Mouse (Mus musculus) myocyte (in vitro differentiated cells): ENCODE measurements at regions not wholly inside any gene's neighbourhood (a gene's known extent, or its start where the extent isn't known, plus 50 kb on each side); places are given as distances from the start of the nearest gene placed in this dataset.

Experiments used
- E2F4 ChIP-seq: IDR thresholded peaks from one replicate; pipeline ENCODE4 v1.6.1; 2011; ENCODE audit warnings: mild to moderate bottlenecking, control low read depth, moderate library complexity; ENCODE audit not compliant: insufficient read depth
- MAX ChIP-seq: IDR thresholded peaks from one replicate; pipeline ENCODE4 v1.6.1; 2011; ENCODE audit warnings: low read depth, mild to moderate bottlenecking, control low read depth
- MYOD1 ChIP-seq, 3 experiments: IDR thresholded peaks; one replicate each; pipeline ENCODE4 v1.6.1; 2011; ENCODE audit warnings: control low read depth in 2 of 3, low read depth in 2 of 3, mild to moderate bottlenecking in 2 of 3, moderate library complexity in 1 of 3; ENCODE audit not compliant: insufficient read length in 2 of 3, control insufficient read depth in 1 of 3
- MYOG ChIP-seq, 3 experiments: IDR thresholded peaks; one replicate each; pipeline ENCODE4 v1.6.1; 2011; ENCODE audit warnings: control low read depth in 2 of 3, low read depth in 2 of 3, mild to moderate bottlenecking in 2 of 3; ENCODE audit not compliant: insufficient read length in 2 of 3, control insufficient read depth in 1 of 3, insufficient read depth in 1 of 3
- POLR2A ChIP-seq: IDR thresholded peaks from one replicate; pipeline ENCODE4 v1.6.1; 2011; ENCODE audit warnings: low read depth, mild to moderate bottlenecking, control low read depth, moderate library complexity; ENCODE audit not compliant: insufficient read length
- POLR2AphosphoS2 ChIP-seq: IDR thresholded peaks from one replicate; pipeline ENCODE4 v1.6.1; 2011; ENCODE audit warnings: low read depth, control low read depth; ENCODE audit not compliant: insufficient read length
- REST ChIP-seq: IDR thresholded peaks from one replicate; pipeline ENCODE4 v1.6.1; 2011; ENCODE audit warnings: mild to moderate bottlenecking, control low read depth, moderate library complexity; ENCODE audit not compliant: insufficient read depth, insufficient read length
- SRF ChIP-seq: IDR thresholded peaks from one replicate; pipeline ENCODE4 v1.6.1; 2011; ENCODE audit warnings: low read depth; ENCODE audit not compliant: control insufficient read depth, insufficient read length
- TCF12 ChIP-seq: IDR thresholded peaks from one replicate; pipeline ENCODE4 v1.6.1; 2011; ENCODE audit warnings: mild to moderate bottlenecking, control low read depth; ENCODE audit not compliant: poor library complexity, insufficient read depth, severe bottlenecking
- TCF3 ChIP-seq: IDR thresholded peaks from one replicate; pipeline ENCODE4 v1.6.1; 2011; ENCODE audit warnings: low read depth, control low read depth; ENCODE audit not compliant: insufficient read length
- USF1 ChIP-seq: IDR thresholded peaks from one replicate; pipeline ENCODE4 v1.6.1; 2011; ENCODE audit warnings: low read depth, mild to moderate bottlenecking, control low read depth, moderate library complexity

DNA sequence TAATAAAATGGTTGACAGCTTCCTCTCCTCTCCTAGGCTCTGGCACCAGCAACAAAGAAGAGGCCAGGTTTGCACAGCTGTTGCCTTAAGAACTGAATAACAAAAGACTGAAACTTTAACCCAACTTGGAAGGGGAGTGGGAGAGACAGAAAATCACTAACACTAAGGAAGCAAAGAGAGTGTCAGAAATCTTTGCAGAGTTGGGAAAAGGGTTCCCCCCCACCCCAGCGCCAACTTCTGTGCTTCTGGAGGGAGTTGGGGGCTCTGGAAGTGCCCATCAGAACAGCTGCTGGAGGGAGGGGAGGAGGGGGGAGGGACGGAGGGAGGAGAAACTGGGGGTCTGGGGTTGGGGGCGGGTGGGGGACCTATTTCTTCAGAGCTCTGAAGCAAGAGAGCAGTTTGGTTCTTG, 86.8 kb upstream of the Plekha5 start:
- TF ChIP-seq POLR2A (no peak), MAX (no peak), TCF3 (no peak), E2F4 (no peak), TCF12 (no peak), MYOD1 (IDR thresholded peaks at IDR 0.05; ENCODE audit: control insufficient read depth in 1 of 3, insufficient read length in 2 of 3, low read depth in 2 of 3) (no peak), USF1 (no peak), REST (no peak), POLR2AphosphoS2 (no peak), MYOG (IDR thresholded peaks at IDR 0.05; ENCODE audit: control insufficient read depth in 1 of 3, insufficient read depth in 1 of 3, insufficient read length in 2 of 3, low read depth in 2 of 3) (no peak), SRF (no peak)
